Mouse (Mus musculus) liver, embryonic 11.5 days (tissue): ENCODE results near the gene Barhl2. TPM values are rescaled to one million over a fixed set of nuclear protein-coding genes. Genes with fewer than 3 reads are reported as not detected.

Experiments used
- ATAC-seq: fragments of 200-750 bp; cut with Nextera tagmentation; replicated peaks from 2 replicates; pipeline ENCODE4 v1.8.0; 2017; ENCODE audit warnings: moderate number of reproducible peaks, mild to moderate bottlenecking, moderate TSS enrichment, moderate library complexity; ENCODE audit not compliant: low FRiP score
- DNase-seq: peaks from one replicate; pipeline ENCODE4 v3.0.0-alpha.2; 2017; ENCODE audit warnings: low spot score
- H3K27ac ChIP-seq: fragments of 300-500 bp; sonication (generic); 2 replicates; pipeline ENCODE4 v1.5.1; 2014; ENCODE audit warnings: mild to moderate bottlenecking, low read depth, low read length, control low read depth
- H3K27me3 ChIP-seq: fragments of 300-500 bp; sonication (generic); replicated peaks from 2 replicates; pipeline ENCODE4 v1.6.1; 2014; ENCODE audit warnings: low read length, mixed read lengths; ENCODE audit not compliant: control insufficient read depth, insufficient read depth
- H3K36me3 ChIP-seq: fragments of 300-500 bp; sonication (generic); 2 replicates; pipeline ENCODE4 v1.6.1; 2014; ENCODE audit warnings: mild to moderate bottlenecking, low read length, moderate library complexity, mixed read lengths; ENCODE audit not compliant: control insufficient read depth, insufficient read depth
- H3K4me1 ChIP-seq: fragments of 300-500 bp; sonication (generic); replicated peaks from 2 replicates; pipeline ENCODE4 v1.6.1; 2014; ENCODE audit warnings: low read length, mixed read lengths; ENCODE audit not compliant: control insufficient read depth, insufficient read depth
- H3K4me2 ChIP-seq: fragments of 300-500 bp; sonication (generic); 2 replicates; pipeline ENCODE4 v1.6.1; 2014; ENCODE audit warnings: mild to moderate bottlenecking, control low read depth, moderate library complexity
- H3K4me3 ChIP-seq: fragments of 300-500 bp; sonication (generic); 2 replicates; pipeline ENCODE4 v1.5.1; 2014; ENCODE audit warnings: low read depth, low read length, control low read depth
- H3K9ac ChIP-seq: fragments of 300-500 bp; sonication (generic); 2 replicates; pipeline ENCODE4 v1.6.1; 2014; ENCODE audit warnings: low read depth, low read length, control low read depth
- H3K9me3 ChIP-seq: fragments of 300-500 bp; sonication (generic); 2 replicates; pipeline ENCODE4 v1.6.1; 2016; ENCODE audit warnings: low read length, inconsistent platforms, mixed read lengths; ENCODE audit not compliant: control insufficient read depth
- WGBS: fragments of 180-500 bp; shearing (Covaris S2); extraction: QIAGEN DNeasy Blood & Tissue Kit; methylation state at CpG from one replicate; pipeline ENCODE4 v1.1.7; 2014; 5-methylcytosine and 5-hydroxymethylcytosine counted together
- polyA plus RNA-seq: library from polyadenylated mRNA; unstranded; fragments of >200 nt; fragmentation: Nextera tagmentation; extraction: Ambion mirVana; gene quantifications from 2 replicates; pipeline ENCODE4 v1.2.1, GENCODE M21; 2014

Gene Barhl2
- polyA plus RNA-seq: not detected in 2 replicates

GRCm38 (mm10) chr5:106457986-106458476, at the start of gene Barhl2:
Gene Barhl2, minus strand, starts transcription at chr5:106458166.
- Histone ChIP-seq H3K27ac (no peak within 1 kb of the TSS), H3K4me3 (peak within 1 kb of the TSS; percentile 51), H3K9me3 (no peaks in the 10 kb centered on the region), H3K4me2 (peak within 1 kb of the TSS; percentile 74), H3K36me3 (no peaks in the 10 kb centered on the region), H3K4me1 (peaks cover 6% of the 10 kb centered on the region; the same call in 1 of the 2 replicates), H3K9ac (no peak within 1 kb of the TSS), H3K27me3 (peaks cover 97% of the 10 kb centered on the region)
- ATAC-seq (no peak), DNase-seq (no peak)
- WGBS: under 1% methylated on average over 45 of the region's 57 CpGs

GRCm38 (mm10) chr5:106506061-106506460, 48.1 kb upstream of the Barhl2 start:
- H3K27ac ChIP-seq: no peak overlapping the region
- no peak overlapping the region for H3K4me3 ChIP-seq
- H3K4me1 ChIP-seq: no peaks in the 10 kb centered on the region
- no peaks in the 10 kb centered on the region for H3K36me3 ChIP-seq
- no peak overlapping the region for H3K9ac ChIP-seq
- H3K27me3 ChIP-seq: no peaks in the 10 kb centered on the region
- H3K4me2 ChIP-seq: no peak overlapping the region
- DNase-seq: no peak
- no peak for ATAC-seq
- H3K9me3 ChIP-seq: no peaks in the 10 kb centered on the region
- 86% methylated on average over 5 of the region's 5 CpGs for WGBS

- no peak overlapping the region for H3K9ac ChIP-seq
- H3K9me3 ChIP-seq: no peaks in the 10 kb centered on the region
- no peaks in the 10 kb centered on the region for H3K27me3 ChIP-seq
- H3K4me2 ChIP-seq: no peak overlapping the region
- H3K4me3 ChIP-seq: no peak overlapping the region
- H3K36me3 ChIP-seq: no peaks in the 10 kb centered on the region
- no peaks in the 10 kb centered on the region for H3K4me1 ChIP-seq
- ATAC-seq: no peak; the same call in 1 of the 2 replicates
- DNase-seq: no peak
- 47% methylated on average over 12 of the region's 12 CpGs for whole genome bisulfite sequencing
- H3K27ac ChIP-seq: no peak overlapping the region
Measured at GRCm38 (mm10) chr5:106502684-106503545, 44.9 kb upstream of the Barhl2 start.

- no peak overlapping the region for H3K27ac ChIP-seq
- H3K9me3 ChIP-seq: no peaks in the 10 kb centered on the region
- H3K4me1 ChIP-seq: no peaks in the 10 kb centered on the region
- H3K4me2 ChIP-seq: no peak overlapping the region
- no peak overlapping the region for H3K4me3 ChIP-seq
- ATAC-seq: no peak
- 81% methylated on average over 6 of the region's 7 CpGs for WGBS
- no peak overlapping the region for H3K9ac ChIP-seq
- H3K36me3 ChIP-seq: no peaks in the 10 kb centered on the region
- no peaks in the 10 kb centered on the region for H3K27me3 ChIP-seq
- no peak for DNase-seq
Measured at GRCm38 (mm10) chr5:106502271-106502670, 44.3 kb upstream of the Barhl2 start.

- ATAC-seq (no peak), DNase-seq (no peak)
- Histone ChIP-seq H3K4me2 (no peak overlapping the region), H3K9me3 (no peaks in the 10 kb centered on the region), H3K9ac (no peak overlapping the region), H3K4me1 (no peaks in the 10 kb centered on the region), H3K36me3 (no peaks in the 10 kb centered on the region), H3K27me3 (no peaks in the 10 kb centered on the region), H3K4me3 (no peak overlapping the region), H3K27ac (no peak overlapping the region)
- WGBS: 60% methylated on average over 8 of the region's 8 CpGs
Measured at GRCm38 (mm10) chr5:106491771-106492170, 33.8 kb upstream of the Barhl2 start.

- Histone ChIP-seq H3K27ac (no peak overlapping the region), H3K36me3 (no peaks in the 10 kb centered on the region), H3K4me3 (no peak overlapping the region), H3K9me3 (no peaks in the 10 kb centered on the region), H3K9ac (no peak overlapping the region), H3K27me3 (peaks cover 79% of the 10 kb centered on the region), H3K4me1 (0 out of 2 replicates have a peak, but pooled peaks cover 5% of the 10 kb centered on the region), H3K4me2 (no peak overlapping the region)
- 16% methylated on average over 10 of the region's 10 CpGs for WGBS
- no peak for DNase-seq
- ATAC-seq: no peak
Measured at GRCm38 (mm10) chr5:106472105-106472500, 14.1 kb upstream of the Barhl2 start.

- Histone ChIP-seq H3K36me3 (no peaks in the 10 kb centered on the region), H3K27ac (no peak overlapping the region), H3K9me3 (no peaks in the 10 kb centered on the region), H3K27me3 (peaks cover 83% of the 10 kb centered on the region), H3K4me3 (no peak overlapping the region), H3K9ac (no peak overlapping the region), H3K4me2 (no peak overlapping the region), H3K4me1 (0 out of 2 replicates have a peak, but pooled peaks cover 5% of the 10 kb centered on the region)
- no peak for ATAC-seq
- 23% methylated on average over 13 of the region's 13 CpGs for WGBS
- no peak for DNase-seq
Measured at GRCm38 (mm10) chr5:106471235-106472104, 13.5 kb upstream of the Barhl2 start.

- Histone ChIP-seq H3K36me3 (no peaks in the 10 kb centered on the region), H3K9ac (no peak overlapping the region), H3K27ac (no peak overlapping the region), H3K4me2 (no peak overlapping the region), H3K4me1 (no peaks in the 10 kb centered on the region), H3K4me3 (no peak overlapping the region), H3K27me3 (peaks cover 100% of the 10 kb centered on the region), H3K9me3 (no peaks in the 10 kb centered on the region)
- ATAC-seq: no peak
- WGBS: 2% methylated on average over 31 of the region's 31 CpGs
- no peak for DNase-seq
Measured at GRCm38 (mm10) chr5:106465129-106465790, 7.3 kb upstream of the Barhl2 start.
